In the genomic region with DNA sequence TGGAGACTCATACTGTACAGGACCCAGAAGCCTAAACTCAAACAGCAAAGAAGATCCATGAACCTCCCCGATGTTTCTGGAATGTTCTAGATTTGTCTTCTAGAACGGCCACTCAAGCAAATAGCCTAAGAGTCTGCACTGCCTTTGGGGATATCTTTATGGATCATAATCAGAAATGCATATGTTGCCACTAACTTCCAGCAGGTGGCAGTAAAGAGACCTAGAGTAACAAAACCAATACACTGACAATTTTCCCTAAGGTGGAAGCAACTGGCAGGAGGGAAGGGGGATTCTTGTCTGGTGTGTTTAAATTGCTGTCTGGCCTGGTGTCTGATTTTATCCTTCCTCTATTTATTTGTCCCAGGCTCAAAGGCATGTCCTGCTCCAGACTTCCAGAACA, we compare ENCODE assay signal across 10 mouse cellular contexts.
DNase-seq lines count a peak whose midpoint lies in the region; ATAC-seq and TF ChIP-seq lines count a peak whose summit lies in the region.
"Had no signal": no experiment of that assay in that cellular context is flagged by ENCODE, and none has a peak within 500 bp of the region (broad histone marks: within the 10 kb centered on the region; RNA-seq: fewer than 3 reads in every experiment).

No protein-coding gene starts in this region.

- H3K4me3 ChIP-seq in hindbrain, postnatal 0 days (ENCODE audit: low read length) = no peak overlapping the region
- H3K4me3 ChIP-seq in hindbrain, embryonic 16.5 days (ENCODE audit: low read length) = no peak overlapping the region
- H3K4me3 ChIP-seq in heart, embryonic 12.5 days = no peak overlapping the region
- H3K4me3 ChIP-seq: limb, embryonic 15.5 days had no signal

- no peak overlapping the region for H3K4me2 ChIP-seq in hindbrain, postnatal 0 days (ENCODE audit: low read depth, low read length)
- H3K4me2 ChIP-seq in hindbrain, embryonic 16.5 days (ENCODE audit: low read length) = no peak overlapping the region
- H3K4me2 ChIP-seq in heart, embryonic 12.5 days = no peak overlapping the region
- H3K4me2 ChIP-seq: limb, embryonic 15.5 days had no signal

- 94% methylated on average over 2 of the region's 2 CpGs for WGBS in hindbrain, postnatal 0 days
- WGBS in hindbrain, embryonic 16.5 days = 91% methylated on average over 2 of the region's 2 CpGs
- WGBS in heart, embryonic 12.5 days = 85% methylated on average over 2 of the region's 2 CpGs

- ATAC-seq in hindbrain, postnatal 0 days = no peak
- no peak for ATAC-seq in hindbrain, embryonic 16.5 days
- no peak for ATAC-seq in heart, embryonic 12.5 days (ENCODE audit: insufficient number of reproducible peaks, low FRiP score)

- no peak overlapping the region for H3K9ac ChIP-seq in hindbrain, postnatal 0 days (replicated peaks; ENCODE audit: low read length)
- no peak overlapping the region for H3K9ac ChIP-seq in hindbrain, embryonic 16.5 days (ENCODE audit: low read depth, low read length)
- no peak overlapping the region for H3K9ac ChIP-seq in heart, embryonic 12.5 days
- H3K9ac ChIP-seq: limb, embryonic 15.5 days had no signal

- peak; percentile 66 for TF ChIP-seq CTCF in hindbrain, postnatal 0 days (IDR thresholded peaks at IDR 0.05; ENCODE audit: low read depth)

- no peak overlapping the region for H3K27ac ChIP-seq in hindbrain, postnatal 0 days
- H3K27ac ChIP-seq in hindbrain, embryonic 16.5 days (ENCODE audit: low read depth, low read length) = no peak overlapping the region
- H3K27ac ChIP-seq in heart, embryonic 12.5 days (ENCODE audit: poor library complexity, severe bottlenecking) = no peak overlapping the region
- H3K27ac ChIP-seq: limb, embryonic 15.5 days had no signal

- no peaks in the 10 kb centered on the region for H3K36me3 ChIP-seq in hindbrain, postnatal 0 days (ENCODE audit: insufficient read depth, low read length)
- no peaks in the 10 kb centered on the region for H3K36me3 ChIP-seq in hindbrain, embryonic 16.5 days (ENCODE audit: control insufficient read depth, insufficient read depth, low read length)
- H3K36me3 ChIP-seq in heart, embryonic 12.5 days = no peaks in the 10 kb centered on the region
- H3K36me3 ChIP-seq: limb, embryonic 15.5 days had no signal

- no peaks in the 10 kb centered on the region for H3K4me1 ChIP-seq in hindbrain, postnatal 0 days (ENCODE audit: insufficient read depth, low read length)
- no peaks in the 10 kb centered on the region for H3K4me1 ChIP-seq in hindbrain, embryonic 16.5 days (ENCODE audit: control insufficient read depth, insufficient read depth, low read depth, low read length)
- H3K4me1 ChIP-seq in heart, embryonic 12.5 days (replicated peaks) = peaks cover 3% of the 10 kb centered on the region

- DNase-seq in hindbrain, postnatal 0 days (ENCODE audit: low spot score) = peak; percentile 64
- peak; percentile 44 to 60 for DNase-seq in right cerebral cortex, adult 2 months (ENCODE audit: low spot score in 2 of 2)
- DNase-seq in right cerebral cortex, postnatal 4 days = no peak
- peak; percentile 51 for DNase-seq in embryo, embryonic 10.5 days (ENCODE audit: low spot score)
- peak; percentile 45 for DNase-seq in thymus, postnatal 4 days
- DNase-seq in testis, postnatal 10 days (ENCODE audit: low spot score) = no peak
- DNase-seq: heart, postnatal 14 days had no signal

- no peaks in the 10 kb centered on the region for H3K9me3 ChIP-seq in hindbrain, postnatal 0 days (ENCODE audit: low read length)
- no peaks in the 10 kb centered on the region; the same call in 1 of the 2 replicates for H3K9me3 ChIP-seq in hindbrain, embryonic 16.5 days (ENCODE audit: control insufficient read depth, low read length)
- H3K9me3 ChIP-seq in heart, embryonic 12.5 days (replicated peaks) = peaks cover 5% of the 10 kb centered on the region

- H3K27me3 ChIP-seq in hindbrain, postnatal 0 days (ENCODE audit: insufficient read depth, low read length) = no peaks in the 10 kb centered on the region
- H3K27me3 ChIP-seq in hindbrain, embryonic 16.5 days (replicated peaks; ENCODE audit: control insufficient read depth, insufficient read depth, low read length) = no peaks in the 10 kb centered on the region
- H3K27me3 ChIP-seq in heart, embryonic 12.5 days (replicated peaks) = no peaks in the 10 kb centered on the region
- H3K27me3 ChIP-seq: limb, embryonic 15.5 days had no signal

Comparison
In these comparisons a context has a peak if more than half of its experiments do, and no peak if none do; other contexts are left out.
1. DNase-seq: peak in hindbrain, postnatal 0 days (single experiment), right cerebral cortex, adult 2 months (2 of 2), embryo, embryonic 10.5 days (single experiment) and thymus, postnatal 4 days (single experiment); none in right cerebral cortex, postnatal 4 days (single experiment) and testis, postnatal 10 days (single experiment).